Mouse (Mus musculus): Measurements from ENCODE around the gene Sowaha.
"Not testable (repeated sequence)": the region's sequence is repeated elsewhere in the genome, so short reads cannot be mapped to it uniquely, and the experiment has no call there.

The Sowaha gene

DNA sequence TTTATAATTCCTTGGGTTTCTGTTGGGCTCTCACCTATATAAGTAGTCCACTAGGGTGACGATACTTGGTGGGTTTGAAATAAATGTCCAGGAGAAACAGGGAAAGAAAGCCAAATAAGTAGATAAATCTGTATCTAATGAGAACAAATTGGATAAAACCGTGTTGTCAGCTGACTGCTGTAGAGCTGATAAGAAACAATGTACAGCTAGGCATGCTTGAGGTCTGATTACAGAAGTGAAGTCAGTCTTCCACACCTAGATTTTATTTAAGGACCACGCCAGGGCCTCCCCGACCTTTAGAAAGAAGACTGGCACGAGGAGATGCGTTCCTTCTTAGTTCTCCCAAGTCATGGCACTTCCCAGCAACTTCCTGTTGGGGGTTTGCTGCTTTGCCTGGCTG, 47.0 kb downstream of the Sowaha start:
- no peak for DNase-seq

DNA sequence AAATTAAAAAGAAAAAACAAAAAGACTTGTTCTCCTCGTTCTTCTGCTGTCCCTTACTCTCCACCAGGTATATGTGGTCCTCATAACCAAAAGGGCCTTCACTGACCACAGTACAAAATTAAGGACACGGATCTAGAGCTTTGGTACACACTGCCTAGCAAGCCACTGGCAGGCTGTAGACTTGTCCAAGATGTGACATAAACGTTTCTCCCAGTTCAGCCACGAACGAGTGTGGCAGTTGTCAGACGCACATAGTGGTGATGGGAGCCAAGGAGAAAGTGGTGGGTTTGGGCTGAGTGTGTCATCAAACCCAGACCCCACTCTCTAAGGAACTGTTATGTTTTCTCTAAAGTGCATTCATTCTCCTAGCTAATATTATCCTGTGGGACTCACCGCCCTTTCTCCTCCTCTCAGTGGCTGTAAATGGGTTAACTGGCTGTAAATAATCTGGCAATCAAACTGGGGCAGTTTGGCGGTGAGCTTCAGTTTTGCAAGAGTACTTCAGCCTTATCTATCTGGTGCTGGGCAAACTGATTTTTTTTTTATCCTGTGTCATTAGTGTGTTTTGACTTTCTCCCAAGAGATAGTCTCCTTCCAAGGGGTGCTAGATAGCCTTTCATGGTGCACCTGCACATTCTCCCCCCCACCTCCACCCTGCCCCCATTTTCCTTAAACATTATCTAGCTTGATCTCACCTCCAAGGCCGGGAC, 48.6 kb downstream of the Sowaha start:
- no peak for DNase-seq

DNA sequence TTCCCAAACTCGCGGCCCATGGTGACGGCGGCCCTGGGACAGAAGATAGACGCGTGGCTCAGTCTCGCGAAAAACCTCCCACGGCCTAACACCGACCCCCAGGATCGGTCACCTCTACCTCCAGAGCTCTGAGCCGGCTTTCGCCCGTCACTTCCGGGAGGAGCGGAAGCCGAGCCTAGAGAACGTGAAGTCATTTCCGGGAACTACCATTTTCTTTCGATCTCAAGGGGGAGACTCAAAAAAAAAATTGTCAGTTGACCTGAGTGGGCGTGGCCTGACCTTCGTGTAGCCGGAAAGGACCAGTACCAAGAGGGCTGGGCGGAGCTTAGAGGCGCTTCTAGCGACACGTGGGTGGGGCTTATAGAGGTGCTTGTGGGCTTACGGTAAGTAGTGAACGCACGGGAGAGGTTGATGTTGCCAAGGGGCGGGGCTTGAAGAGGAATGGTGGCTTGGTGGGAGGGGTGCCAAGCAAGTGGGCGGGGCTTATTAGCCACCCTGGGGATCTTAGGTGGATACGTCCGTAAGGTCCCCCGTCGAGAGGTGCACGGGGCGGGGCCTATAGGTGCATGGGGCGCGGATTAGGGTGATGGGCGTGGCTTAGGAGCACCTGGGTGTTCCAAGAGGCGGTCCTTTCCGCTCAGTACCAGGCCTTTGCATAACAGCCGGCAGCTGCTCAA, 49.3 kb downstream of the Sowaha start, which contains the start of the genes Uqcrq and Gdf9:
Gene Uqcrq, minus strand, starts transcription at position 162 of the 677 bp plus-strand sequence.
Gene Gdf9, plus strand, starts transcription at position 354 of the 677 bp plus-strand sequence.
- DNase-seq: peak; percentile 100

DNA sequence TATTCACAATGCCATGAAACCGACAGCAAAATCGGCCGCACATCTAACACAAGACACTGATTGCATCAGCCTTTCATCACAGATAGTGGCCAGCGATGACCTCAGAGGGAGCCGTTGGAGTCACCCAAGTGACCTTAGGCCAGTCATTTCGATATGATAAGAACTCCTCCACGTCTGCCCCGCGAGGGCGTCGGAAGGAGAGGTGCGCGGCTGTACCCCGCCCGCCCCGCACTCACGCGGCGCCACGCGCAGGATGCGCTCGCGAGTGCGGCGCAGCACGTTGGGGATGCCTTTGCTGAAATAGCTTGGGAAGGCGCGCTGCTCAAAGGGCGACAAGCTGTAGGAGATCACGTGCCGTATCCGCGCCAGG, 49.8 kb downstream of the Sowaha start:
- DNase-seq: no peak

DNA sequence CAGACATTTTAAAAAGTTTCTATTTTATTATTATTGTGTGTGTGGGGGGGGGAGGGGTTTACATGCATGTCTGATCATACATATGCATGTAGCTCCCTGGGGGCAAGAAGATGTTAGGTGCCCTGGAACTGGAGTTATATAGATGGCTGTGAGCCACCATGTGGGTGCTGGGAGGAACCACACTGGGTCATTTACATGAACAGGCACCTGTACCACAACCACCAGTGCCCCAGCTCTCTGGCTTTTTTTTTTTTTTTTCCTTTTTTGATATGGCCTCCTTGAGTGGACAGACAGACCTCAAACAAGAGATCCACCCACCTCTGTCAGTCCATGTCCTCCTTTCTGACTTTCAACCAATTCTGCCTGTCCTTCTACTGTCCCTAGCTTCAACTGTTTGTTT, 50.9 kb downstream of the Sowaha start:
- DNase-seq: no peak

DNA sequence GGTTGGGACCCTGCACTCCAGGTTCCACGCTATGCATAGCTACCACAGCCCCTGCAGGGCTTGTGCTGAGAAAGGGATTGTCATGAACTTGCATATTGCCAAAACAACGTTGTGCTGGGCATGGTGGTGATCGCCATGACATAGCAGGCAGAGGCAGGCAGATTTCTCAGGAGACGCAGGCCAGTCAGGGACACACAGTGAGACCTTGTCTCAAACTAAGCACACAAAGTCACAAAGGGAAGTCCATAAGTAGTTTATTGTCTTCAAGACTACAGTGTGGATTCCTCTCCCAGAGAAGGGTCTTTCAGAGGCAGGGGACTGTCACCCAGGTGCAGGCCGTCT, 51.4 kb downstream of the Sowaha start:
- DNase-seq: no peak

DNA sequence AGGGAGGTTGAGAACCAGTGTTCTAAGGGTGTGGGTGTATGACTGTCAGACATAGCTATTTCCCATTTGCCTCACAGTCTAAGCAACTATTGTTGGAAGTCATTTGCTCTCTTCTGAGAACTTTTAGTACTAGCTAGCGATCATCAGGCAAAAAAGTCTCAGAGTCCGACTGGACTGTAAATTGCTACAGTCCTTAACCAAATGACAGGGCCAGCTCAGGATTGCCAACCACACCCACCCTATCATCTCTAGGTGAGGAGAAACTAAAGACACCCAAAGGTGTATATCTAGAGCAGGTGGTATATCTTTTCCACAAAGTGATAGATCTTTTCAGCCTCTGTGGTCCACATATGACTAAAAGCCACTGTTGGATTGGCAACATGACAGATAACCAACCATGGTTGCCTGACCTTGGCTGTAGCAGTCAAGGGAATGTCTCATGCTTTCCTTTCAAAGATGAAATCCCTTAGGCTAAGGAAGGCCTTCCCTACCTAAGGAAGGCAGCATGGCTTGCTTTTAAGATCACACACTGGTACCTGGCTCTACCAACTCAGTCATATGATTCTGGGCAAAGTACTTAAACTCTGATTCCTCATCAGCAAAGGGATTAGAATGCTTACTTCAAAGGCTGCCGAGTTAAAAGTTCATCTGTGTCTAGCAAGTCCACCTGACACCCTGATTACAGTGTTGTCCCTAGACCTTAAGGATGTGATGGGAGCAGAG, 51.9 kb downstream of the Sowaha start:
- no peak for DNase-seq

DNA sequence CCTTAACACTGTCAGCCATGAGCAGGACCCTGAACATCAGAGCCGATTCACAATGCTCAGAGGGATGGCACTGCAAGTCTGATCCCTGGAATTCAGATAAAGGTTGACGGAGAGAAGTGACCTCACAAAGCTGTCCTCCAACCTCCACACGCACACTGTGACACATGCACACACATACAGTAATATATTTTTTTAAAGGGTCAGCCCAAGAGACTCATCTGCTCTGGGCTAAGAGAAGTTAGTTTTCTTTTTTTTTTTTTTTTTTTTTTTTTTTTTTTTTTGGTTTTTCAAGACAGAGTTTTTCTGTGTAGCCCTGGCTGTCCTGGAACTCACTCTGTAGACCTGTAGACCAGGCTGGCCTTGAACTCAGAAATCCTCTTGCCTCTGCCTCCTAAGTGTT, 53.2 kb downstream of the Sowaha start:
- not testable (repeated sequence) for DNase-seq
